Mouse (Mus musculus) layer of hippocampus, postnatal 14 days (tissue): Measurements from ENCODE around the gene Fam114a1. TPM values are rescaled to one million over a fixed set of nuclear protein-coding genes. Genes with fewer than 3 reads are reported as not detected.

Experiments
- microRNA-seq, 2 experiments: library from miRNA; unstranded; fragments of <30 nt; microRNA quantifications; one replicate each; pipeline ENCODE4 v1.2.0; 2021
- total RNA-seq, 2 experiments: library from RNA; stranded (reverse); gene quantifications; 2 replicates each; pipeline ENCODE4 v1.2.3; 2021

Gene Fam114a1
- total RNA-seq, 2 experiments from 2014 or later: 4.6 to 6.0 TPM

Small RNA genes within 50 kb of the gene (microRNA-seq; reads per million reads assigned to microRNA genes)
- 91.0 to 96.0 reads per million in 2 experiments for gene Mir574

Other genes with a start within 250 kb of the Fam114a1 start
- 10 to 100 TPM; 46.4 TPM for gene Klf3, start 166.7 kb upstream of the Fam114a1 start, total RNA-seq
- gene Tlr1, start 36.5 kb upstream of the Fam114a1 start, total RNA-seq: under 1 TPM; 0.32 to 0.55 TPM
- gene Tlr6, start 10.0 kb upstream of the Fam114a1 start, total RNA-seq: 1 to 10 TPM in 1 of 2 experiments, under 1 TPM in 1; 0.79 to 1.4 TPM
- gene Tmem156, start 122.1 kb downstream of the Fam114a1 start, total RNA-seq: under 1 TPM; 0.36 to 0.48 TPM
- gene Klhl5, start 137.5 kb downstream of the Fam114a1 start, total RNA-seq: 10 to 100 TPM; 79.0 to 87.6 TPM
- gene Wdr19, start 229.6 kb downstream of the Fam114a1 start, total RNA-seq: 10 to 100 TPM; 19.2 to 20.1 TPM